Mouse (Mus musculus): ENCODE data around the gene Lrrc51. TPM values are rescaled to one million over a fixed set of nuclear protein-coding genes. Genes with fewer than 3 reads are reported as not detected.
"Not testable (repeated sequence)": the region's sequence is repeated elsewhere in the genome, so short reads cannot be mapped to it uniquely, and the experiment has no call there.

Lrrc51 gene
- total RNA-seq, 2 experiments from 2014 or later: 12.2 to 13.9 TPM

DNA sequence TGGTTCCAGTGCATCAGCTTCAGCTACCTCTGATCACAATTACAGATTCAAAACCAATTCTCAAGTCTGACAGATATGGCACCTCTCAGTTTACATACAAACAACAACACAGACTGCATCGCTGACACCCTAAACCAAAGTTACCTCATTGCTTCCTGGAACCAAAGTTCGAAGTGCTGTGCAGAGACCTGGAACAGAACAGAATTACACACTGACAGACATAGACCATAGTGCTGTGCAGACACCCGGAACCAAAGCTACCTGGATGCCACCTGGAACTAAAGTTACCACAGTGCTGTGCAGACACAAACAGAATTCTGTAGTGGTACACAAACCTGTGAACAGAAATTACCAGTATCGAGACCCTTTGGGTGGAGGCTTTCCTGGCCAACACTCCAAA is 6.1 kb upstream of the Lrrc51 start:
- DNase-seq (ENCODE audit: low spot score in 2 of 2): no peak

DNA sequence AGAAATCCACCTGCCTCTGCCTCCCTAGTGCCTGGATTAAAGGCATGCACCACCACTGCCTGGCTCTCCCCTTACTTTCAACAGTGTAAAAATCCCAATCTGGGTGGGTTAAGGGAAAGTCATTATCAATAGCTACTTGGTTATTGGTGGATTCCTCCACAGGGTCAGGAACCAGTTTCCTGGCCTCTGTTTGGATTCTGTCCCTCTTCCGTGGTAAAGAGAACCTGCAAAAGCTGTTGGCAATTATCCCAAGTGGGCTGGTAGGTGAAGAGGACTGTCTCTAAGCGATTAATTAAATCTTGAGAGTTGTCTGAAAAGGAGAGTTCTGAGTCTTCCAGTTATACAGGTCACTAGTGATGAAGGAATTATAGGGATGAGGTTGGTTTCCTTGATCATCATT is 4.7 kb upstream of the Lrrc51 start:
- no peak for DNase-seq (ENCODE audit: low spot score in 2 of 2)

GRCm38 (mm10) chr7:101937569-101937968 is 3.9 kb upstream of the Lrrc51 start:
- no peak for DNase-seq (ENCODE audit: low spot score in 2 of 2)

DNA sequence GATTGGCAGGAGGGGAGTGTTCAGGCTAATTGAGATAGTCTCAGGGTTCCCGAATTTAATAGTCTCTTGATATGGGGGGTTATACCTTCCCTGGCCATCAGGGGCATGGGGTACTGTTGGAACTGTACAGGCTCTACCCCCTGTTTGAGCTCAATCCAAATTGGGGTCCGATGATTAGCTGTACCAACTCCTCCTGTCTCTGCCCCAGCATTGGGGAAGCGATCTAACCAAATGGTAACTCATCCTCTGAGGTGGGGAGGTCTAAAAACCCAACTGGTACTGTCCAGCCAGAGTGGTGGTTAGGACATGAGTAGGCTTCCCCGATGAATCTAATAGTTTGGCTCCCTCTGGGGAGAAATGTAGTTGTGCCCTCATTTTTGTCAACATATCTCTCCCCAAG is 3.3 kb upstream of the Lrrc51 start:
- no peak for DNase-seq (ENCODE audit: low spot score in 2 of 2)

GRCm38 (mm10) chr7:101935957-101936356 is 2.3 kb upstream of the Lrrc51 start:
- DNase-seq (ENCODE audit: low spot score in 2 of 2): no peak

DNA sequence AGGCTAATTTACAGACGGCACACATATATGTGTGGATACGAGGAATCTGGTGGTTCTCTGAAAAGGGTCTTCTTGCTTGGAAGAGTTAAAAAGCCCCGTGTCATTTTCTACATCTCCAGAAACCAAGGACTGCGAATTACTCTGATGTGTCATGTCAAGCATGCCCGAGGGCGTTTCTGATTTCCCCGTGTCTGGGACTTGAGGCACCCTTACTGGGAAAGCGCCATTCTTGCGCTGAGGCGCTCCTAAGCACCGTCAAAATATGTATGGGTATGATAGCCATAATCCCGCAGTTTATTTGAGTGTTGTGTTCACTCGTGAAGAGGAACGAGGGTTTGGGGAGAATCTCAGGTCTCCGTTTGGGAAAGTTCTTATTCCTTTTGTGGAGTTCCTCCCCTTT is 395 bp downstream of the Lrrc51 start:
- no peak for DNase-seq (ENCODE audit: low spot score in 2 of 2)

DNA sequence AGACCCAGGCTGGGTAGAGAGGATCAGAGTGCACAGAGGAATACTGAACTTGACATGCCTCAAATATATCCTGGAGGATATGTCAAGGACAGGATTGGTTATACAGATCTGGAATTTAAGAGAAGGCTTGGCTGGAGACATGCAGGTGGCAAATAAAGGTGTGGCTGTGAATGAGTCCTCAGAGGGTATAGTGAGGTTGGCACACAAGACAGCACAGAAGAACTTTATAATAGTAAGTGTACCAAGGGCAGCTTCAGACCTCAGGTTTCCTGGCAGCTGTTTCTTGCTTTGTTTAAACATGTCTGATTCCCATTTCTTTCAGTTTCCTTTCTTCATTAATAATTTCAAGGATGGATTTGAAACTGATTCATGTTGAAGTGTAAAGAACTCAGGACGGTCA is 1.1 kb downstream of the Lrrc51 start:
- no peak for DNase-seq (ENCODE audit: low spot score in 2 of 2)

DNA sequence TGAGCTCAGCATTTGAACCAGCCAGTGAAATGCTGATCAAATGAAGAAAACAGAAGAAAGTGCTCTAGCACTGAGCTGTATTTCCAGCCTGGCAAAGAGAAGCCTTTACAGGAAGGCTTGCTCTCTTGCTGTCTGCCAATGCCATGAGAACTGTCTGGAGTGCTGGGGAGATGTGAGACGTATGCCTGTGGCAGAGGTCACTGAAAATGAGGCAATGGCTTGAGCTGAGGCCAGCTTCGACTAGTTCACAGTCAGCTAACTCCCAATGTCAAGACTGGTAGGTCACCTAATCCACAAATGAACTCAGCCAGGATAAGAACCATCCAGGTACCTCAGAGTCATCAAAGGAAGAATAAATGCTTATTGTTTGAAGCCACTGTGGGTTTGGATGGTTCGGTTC is 5.6 kb downstream of the Lrrc51 start:
- DNase-seq (ENCODE audit: low spot score in 2 of 2): no peak

DNA sequence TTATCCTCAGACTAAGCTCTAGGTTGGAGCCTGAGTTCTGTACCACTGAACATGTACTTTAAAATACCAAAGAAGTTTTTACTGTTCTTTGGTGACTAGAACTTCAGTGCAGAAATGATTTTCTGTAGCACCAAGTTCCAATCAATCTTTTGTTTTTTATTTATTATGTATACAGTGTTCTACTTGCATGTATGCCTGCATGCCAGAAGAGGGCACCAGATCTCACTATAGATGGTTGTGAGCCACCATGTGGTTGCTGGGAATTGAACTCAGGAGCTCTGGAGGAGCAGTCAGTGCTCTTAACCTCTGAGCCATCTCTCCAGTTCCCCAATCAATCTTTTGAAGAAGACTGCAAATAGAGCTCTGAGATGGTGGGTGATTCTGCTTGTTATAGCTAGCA is 7.8 kb downstream of the Lrrc51 start:
- not testable (repeated sequence) for DNase-seq (ENCODE audit: low spot score in 2 of 2)

DNA sequence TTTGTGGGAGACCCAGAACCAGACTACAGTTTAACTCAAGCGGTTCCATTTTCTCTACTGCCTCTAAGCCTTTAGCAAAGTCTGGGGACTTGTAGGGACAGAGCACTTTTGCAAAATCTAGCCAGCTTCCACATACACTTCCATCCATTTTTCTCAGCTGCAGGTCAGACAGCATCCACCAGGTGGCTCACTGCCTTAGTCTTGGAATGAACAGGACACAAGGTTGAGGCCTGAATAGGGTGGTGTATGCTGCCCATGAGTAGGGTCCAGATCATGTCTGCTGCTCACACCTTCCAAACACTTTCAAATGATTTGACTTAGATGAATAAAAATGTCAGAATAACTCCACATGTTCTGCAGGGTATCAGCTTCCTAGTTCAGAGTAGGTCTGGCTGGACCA is 15.6 kb downstream of the Lrrc51 start:
- peak; percentile 60 to 64 for DNase-seq (ENCODE audit: low spot score in 2 of 2)

DNA sequence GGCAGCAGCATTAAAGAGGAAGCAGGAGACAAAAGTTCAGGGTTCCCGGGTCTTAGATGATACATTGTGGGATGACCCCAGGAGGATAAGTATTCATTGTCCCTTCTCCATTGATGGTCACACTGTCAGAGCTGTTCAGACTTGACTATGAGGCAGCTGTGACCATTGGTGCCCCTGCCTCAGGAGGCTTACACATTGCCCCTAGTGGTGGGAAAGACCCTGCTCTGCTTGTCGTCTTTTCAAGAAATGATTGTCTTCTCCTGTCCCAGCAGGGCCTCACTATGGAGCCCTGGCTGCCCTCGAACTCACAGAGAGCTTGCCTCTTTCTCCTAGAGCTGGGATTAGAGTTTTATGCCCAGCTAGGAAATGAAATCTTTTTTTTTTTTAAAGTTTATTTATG is 21.7 kb downstream of the Lrrc51 start:
- DNase-seq (ENCODE audit: low spot score in 2 of 2): no peak

DNA sequence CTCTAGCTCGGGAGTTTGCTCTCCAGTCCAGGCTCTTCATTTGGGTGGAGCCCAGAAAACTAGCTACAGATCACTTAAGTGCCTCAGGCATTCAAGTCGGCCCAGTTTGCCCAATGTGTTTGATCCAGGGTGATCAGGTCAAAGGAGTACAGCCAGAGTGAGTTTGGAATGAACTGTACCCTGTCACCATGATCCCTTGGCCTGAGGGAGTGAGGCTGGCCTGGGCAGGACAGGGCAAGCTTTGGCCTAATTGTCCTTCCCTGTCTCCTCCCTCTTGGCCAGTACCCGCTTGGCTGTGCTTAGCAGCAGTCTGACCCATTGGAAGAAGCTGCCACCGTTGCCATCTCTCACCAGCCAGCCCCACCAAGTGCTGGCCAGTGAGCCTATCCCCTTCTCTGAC is 23.6 kb downstream of the Lrrc51 start:
- DNase-seq (ENCODE audit: low spot score in 2 of 2): no peak

DNA sequence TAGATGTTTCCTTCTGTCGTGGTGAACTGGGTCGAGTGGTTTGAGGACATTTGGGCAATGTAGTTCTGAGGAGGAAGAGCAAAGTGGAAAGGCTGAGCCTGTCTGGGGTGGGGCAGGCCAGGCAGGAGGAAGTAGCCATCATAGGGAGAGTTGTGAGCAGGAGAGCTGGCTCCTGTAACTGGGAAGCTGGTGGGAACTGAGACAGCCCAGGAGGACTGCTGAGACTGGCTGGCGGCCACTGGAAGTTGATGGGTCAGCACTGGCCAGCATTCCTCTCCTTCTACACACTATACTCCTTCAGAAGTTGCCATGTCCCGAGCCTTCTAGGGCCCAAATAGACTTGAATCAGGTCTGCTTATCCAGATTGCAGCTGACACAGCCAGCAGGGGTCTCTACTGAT is 25.3 kb downstream of the Lrrc51 start:
- DNase-seq (ENCODE audit: low spot score in 2 of 2): no peak

- no peak for DNase-seq (ENCODE audit: low spot score in 2 of 2)
Observed at GRCm38 (mm10) chr7:101906696-101907095, 27.0 kb downstream of the Lrrc51 start.

- no peak for DNase-seq (ENCODE audit: low spot score in 2 of 2)
Observed at GRCm38 (mm10) chr7:101906287-101906681, 27.4 kb downstream of the Lrrc51 start, which contains the start of gene Tomt. Gene Tomt, minus strand, starts transcription at chr7:101906359.

GRCm38 (mm10) chr7:101905561-101906286 is 28.0 kb downstream of the Lrrc51 start, which contains the start of gene Lamtor1:
Gene Lamtor1, plus strand, starts transcription at chr7:101905904.
- DNase-seq (ENCODE audit: low spot score in 2 of 2): peak; percentile 97 to 98

GRCm38 (mm10) chr7:101902846-101903245 is 30.8 kb downstream of the Lrrc51 start:
- no peak for DNase-seq (ENCODE audit: low spot score in 2 of 2)

DNA sequence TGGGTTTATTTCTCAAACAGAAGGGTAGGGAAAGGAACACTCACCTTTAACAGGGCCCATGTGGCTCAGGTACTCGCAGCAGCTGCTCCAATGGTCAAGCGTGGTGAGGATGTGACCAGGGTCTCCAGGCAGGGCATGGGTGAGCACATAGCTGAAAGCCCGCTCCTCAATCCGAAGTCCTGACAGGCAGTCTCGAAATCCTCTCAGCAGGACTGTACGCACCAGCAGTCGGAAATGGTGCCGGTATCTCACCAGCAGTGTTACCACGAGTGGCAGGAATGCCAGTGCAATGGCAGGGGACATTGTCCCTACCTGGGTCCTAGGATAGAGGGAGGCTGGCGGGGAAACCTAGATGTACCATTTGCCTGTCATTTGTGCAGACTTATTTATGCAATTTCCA is 31.7 kb downstream of the Lrrc51 start:
- DNase-seq (ENCODE audit: low spot score in 2 of 2): no peak

GRCm38 (mm10) chr7:101900331-101901097 is 33.2 kb downstream of the Lrrc51 start:
- no peak for DNase-seq (ENCODE audit: low spot score in 2 of 2)

DNA sequence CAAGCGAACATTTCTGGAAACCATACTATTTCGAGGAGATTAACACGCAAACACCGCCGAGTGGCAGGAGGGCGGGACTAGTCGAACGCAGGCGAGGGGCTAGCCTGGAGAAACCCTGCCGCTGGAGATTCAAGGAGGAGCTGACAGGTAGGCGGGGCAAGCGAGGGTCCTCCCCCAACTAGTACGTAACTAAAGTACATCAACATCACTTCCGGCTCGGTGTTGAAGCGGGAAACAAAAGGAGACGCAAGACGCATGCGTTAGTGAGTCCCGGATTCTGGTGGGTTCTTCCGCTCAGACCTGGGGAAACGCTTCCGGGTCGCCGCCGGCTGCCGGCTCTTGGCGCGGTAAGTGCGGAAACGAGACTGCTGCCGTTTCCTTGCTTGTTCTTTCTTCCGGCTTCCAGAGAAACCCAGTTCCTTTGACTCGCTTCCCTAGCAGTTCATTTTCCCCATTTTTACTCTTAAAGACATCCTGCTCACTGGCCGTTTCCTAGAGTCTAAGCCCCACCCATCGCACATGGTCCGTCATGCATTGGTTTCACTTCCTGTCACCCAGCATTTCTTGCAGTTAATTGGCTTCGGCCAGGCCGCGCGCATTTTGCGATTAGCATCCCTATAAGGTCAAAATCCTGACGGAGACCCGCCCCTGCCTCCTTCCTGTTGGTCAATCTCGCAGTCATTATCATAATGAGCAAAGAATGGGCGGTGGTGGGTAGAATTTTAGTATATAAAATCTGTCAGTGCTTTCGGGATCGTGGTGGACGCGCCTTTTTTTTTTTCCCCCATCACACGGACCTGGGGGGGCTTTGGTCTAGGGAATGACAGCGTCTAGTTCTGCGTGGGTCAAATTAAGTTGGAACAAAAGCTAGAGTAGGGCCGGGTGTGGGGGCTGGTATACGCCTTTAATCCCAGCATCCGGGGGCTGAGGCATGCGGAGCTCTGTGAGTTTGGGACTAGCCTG is 37.3 kb downstream of the Lrrc51 start:
- DNase-seq (ENCODE audit: low spot score in 2 of 2): peak; percentile 88

DNA sequence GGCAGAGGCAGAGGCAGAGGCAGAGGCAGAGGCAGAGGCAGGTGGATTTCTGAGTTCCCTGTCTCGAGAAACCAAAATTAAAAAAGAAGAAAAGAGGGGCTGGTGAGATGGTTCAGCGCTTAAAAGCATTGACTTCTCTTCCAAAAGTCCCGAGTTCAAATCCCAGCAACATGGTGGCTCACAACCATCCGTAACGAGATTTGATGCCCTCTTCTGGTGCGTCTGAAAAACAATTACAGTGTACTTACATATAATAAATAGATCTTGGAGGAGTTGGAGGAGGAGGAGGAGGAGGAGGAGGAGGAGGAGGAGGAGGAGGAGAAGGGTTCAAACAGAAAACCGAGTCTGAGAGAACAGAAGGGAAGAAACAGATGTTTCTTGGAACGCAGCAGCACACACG is 38.0 kb downstream of the Lrrc51 start:
- DNase-seq (ENCODE audit: low spot score in 2 of 2): no peak
